Mouse (Mus musculus) erythroblast, embryonic 14.5 days (primary cell): ENCODE measurements around the gene Surf1.

Experiments used
- GATA1 ChIP-seq: IDR thresholded peaks from 2 replicates; pipeline ENCODE4 v1.6.1; 2012; ENCODE audit warnings: low read length, inconsistent platforms, mixed read lengths
- TAL1 ChIP-seq: IDR thresholded peaks from 3 replicates; pipeline ENCODE4 v1.6.1; 2012; ENCODE audit warnings: low read length, inconsistent platforms, mixed read lengths

- TF ChIP-seq GATA1 (no peak), TAL1 (no peak)
Observed at GRCm38 (mm10) chr2:26957488-26957859, 41.1 kb upstream of the Surf1 start.
